Mouse (Mus musculus) kidney, embryonic 16.5 days (tissue): Measurements from ENCODE around the gene Sbno1. TPM values are rescaled to one million over a fixed set of nuclear protein-coding genes. Genes with fewer than 3 reads are reported as not detected.

Experiments used
- ATAC-seq: fragments of 200-750 bp; cut with Nextera tagmentation; 2 replicates; pipeline ENCODE4 v1.8.0; 2017; ENCODE audit warnings: moderate TSS enrichment; ENCODE audit not compliant: low FRiP score, low TSS enrichment
- H3K27ac ChIP-seq: fragments of 300-500 bp; sonication (generic); 2 replicates; pipeline ENCODE4 v1.5.1; 2014; ENCODE audit warnings: low read length
- H3K27me3 ChIP-seq: fragments of 300-500 bp; sonication (generic); 2 replicates; pipeline ENCODE4 v1.6.1; 2014; ENCODE audit warnings: low read length, control low read depth, mixed read lengths; ENCODE audit not compliant: insufficient read depth
- H3K36me3 ChIP-seq: fragments of 300-500 bp; sonication (generic); 2 replicates; pipeline ENCODE4 v1.6.1; 2014; ENCODE audit warnings: low read length, control low read depth, mixed read lengths; ENCODE audit not compliant: insufficient read depth
- H3K4me1 ChIP-seq: fragments of 300-500 bp; sonication (generic); 2 replicates; pipeline ENCODE4 v1.6.1; 2014; ENCODE audit warnings: low read length, control low read depth, mixed read lengths; ENCODE audit not compliant: insufficient read depth
- H3K4me2 ChIP-seq: fragments of 300-500 bp; sonication (generic); replicated peaks from 2 replicates; pipeline ENCODE4 v1.6.1; 2014; ENCODE audit warnings: low read depth, low read length
- H3K4me3 ChIP-seq: fragments of 300-500 bp; sonication (generic); 2 replicates; pipeline ENCODE4 v1.5.1; 2014; ENCODE audit warnings: mild to moderate bottlenecking, low read length
- H3K9ac ChIP-seq: fragments of 300-500 bp; sonication (generic); replicated peaks from 2 replicates; pipeline ENCODE4 v1.6.1; 2014; ENCODE audit warnings: low read length
- H3K9me3 ChIP-seq: fragments of 300-500 bp; sonication (generic); 2 replicates; pipeline ENCODE4 v1.6.1; 2016; ENCODE audit warnings: low read length, control low read depth
- WGBS: fragments of 180-500 bp; shearing (Covaris S2); extraction: QIAGEN DNeasy Blood & Tissue Kit; methylation state at CpG from one replicate; pipeline ENCODE4 v1.1.7; 2014; 5-methylcytosine and 5-hydroxymethylcytosine counted together
- polyA plus RNA-seq: library from polyadenylated mRNA; unstranded; fragments of >200 nt; fragmentation: Nextera tagmentation; extraction: Ambion mirVana; gene quantifications from 2 replicates; pipeline ENCODE4 v1.2.1, GENCODE M21; 2015

Sbno1 gene
- polyA plus RNA-seq, 1 experiment from 2014 or later = 72.7 TPM

DNA sequence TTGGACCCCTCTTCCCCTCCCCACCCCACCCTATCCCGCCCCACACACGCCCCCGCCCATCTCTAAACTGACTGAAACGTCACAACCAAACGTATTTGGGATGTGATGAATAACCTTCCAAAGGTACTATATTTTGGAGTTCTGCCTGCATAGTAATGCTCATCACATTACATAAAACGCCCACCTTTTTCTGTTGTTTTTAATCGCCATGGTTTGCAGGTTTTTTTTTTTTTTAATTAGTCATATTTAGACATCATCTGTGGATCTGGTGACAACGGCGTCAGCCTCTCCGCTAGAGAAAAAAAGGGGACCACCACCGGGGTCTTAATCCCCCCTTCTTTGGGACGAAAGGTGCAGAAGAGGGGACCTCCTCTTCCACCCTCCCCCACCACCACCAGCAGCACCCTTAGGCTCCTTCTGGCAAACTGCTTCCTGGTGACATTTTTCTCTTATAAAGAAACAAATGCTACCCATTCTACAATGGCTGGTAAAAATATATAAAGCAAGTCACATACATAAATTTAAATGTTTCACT is 70.3 kb downstream of the Sbno1 start:
- H3K4me2 ChIP-seq = peak overlapping the region; percentile 98
- no peak overlapping the region for H3K27ac ChIP-seq
- no peaks in the 10 kb centered on the region for H3K9me3 ChIP-seq
- 3% methylated on average over 12 of the region's 12 CpGs for WGBS
- peak overlapping the region; percentile 71 for H3K4me3 ChIP-seq
- peaks cover 22% of the 10 kb centered on the region for H3K4me1 ChIP-seq
- no peak for ATAC-seq
- peak overlapping the region; percentile 50 for H3K9ac ChIP-seq
- no peaks in the 10 kb centered on the region for H3K36me3 ChIP-seq
- no peaks in the 10 kb centered on the region for H3K27me3 ChIP-seq

- 0 out of 2 replicates have a peak, but pooled peaks cover 1% of the 10 kb centered on the region for H3K36me3 ChIP-seq
- peak overlapping the region; percentile 98 for H3K4me2 ChIP-seq
- H3K9ac ChIP-seq = peak overlapping the region; percentile 100
- H3K4me1 ChIP-seq = peaks cover 25% of the 10 kb centered on the region
- under 1% methylated on average over 36 of the region's 60 CpGs for WGBS
- H3K27ac ChIP-seq = peak overlapping the region; percentile 98
- H3K4me3 ChIP-seq = peak overlapping the region; percentile 71
- ATAC-seq = peak; percentile 43
- H3K9me3 ChIP-seq = no peaks in the 10 kb centered on the region
- H3K27me3 ChIP-seq = no peaks in the 10 kb centered on the region
Observed at GRCm38 (mm10) chr5:124354574-124355424, 71.0 kb downstream of the Sbno1 start.

GRCm38 (mm10) chr5:124353726-124354547 is 71.9 kb downstream of the Sbno1 start:
- H3K4me3 ChIP-seq = peak overlapping the region; percentile 71
- H3K9me3 ChIP-seq = no peaks in the 10 kb centered on the region
- no peaks in the 10 kb centered on the region for H3K27me3 ChIP-seq
- H3K4me2 ChIP-seq = peak overlapping the region; percentile 98
- peak; percentile 37; the same call in 1 of the 2 replicates for ATAC-seq
- H3K27ac ChIP-seq = peak overlapping the region; percentile 98
- H3K4me1 ChIP-seq = peaks cover 25% of the 10 kb centered on the region
- peak overlapping the region; percentile 100 for H3K9ac ChIP-seq
- WGBS = 0% methylated on average over 49 of the region's 132 CpGs
- peaks cover 10% of the 10 kb centered on the region for H3K36me3 ChIP-seq

DNA sequence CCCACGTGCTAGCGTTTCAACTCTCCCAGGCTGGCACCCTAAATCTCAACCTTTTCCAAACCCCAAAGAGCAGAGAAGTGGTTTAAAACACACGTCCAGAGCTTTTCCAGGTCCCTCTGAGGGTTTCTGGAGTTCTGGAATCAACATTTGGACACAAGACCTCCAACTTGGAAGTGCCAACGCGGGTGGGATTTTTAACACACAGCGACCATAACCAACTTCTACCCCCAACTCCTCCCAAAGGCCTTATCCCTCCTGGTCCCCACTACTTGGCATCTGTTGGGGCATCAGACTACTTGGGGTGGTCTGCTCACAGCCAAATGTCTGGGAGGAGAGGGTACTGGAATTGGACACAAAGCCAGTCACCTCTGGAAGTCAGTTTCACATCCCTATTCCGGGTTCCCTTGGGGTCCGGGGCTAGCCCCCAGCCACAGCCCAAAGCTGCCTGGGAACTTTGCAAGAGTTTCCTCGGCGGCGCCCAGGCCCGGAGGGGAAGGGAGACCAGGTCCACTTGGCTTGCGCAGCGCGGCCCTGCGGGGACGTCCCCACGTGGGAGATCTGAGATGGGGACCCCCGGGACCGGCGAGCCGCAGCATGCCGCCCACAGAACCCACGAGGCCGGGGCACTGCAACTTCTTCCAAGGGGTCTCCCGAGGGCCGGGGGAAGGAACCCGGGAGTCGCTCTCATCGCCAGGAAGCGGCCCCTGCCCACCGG is 72.6 kb downstream of the Sbno1 start:
- peak overlapping the region; percentile 98 for H3K4me2 ChIP-seq
- H3K27me3 ChIP-seq = no peaks in the 10 kb centered on the region
- H3K4me3 ChIP-seq = peak overlapping the region; percentile 71
- WGBS = under 1% methylated on average over 32 of the region's 32 CpGs
- peaks cover 15% of the 10 kb centered on the region for H3K36me3 ChIP-seq
- peak overlapping the region; percentile 100 for H3K9ac ChIP-seq
- peak overlapping the region; percentile 98 for H3K27ac ChIP-seq
- no peaks in the 10 kb centered on the region for H3K9me3 ChIP-seq
- no peak for ATAC-seq
- H3K4me1 ChIP-seq = peaks cover 25% of the 10 kb centered on the region

DNA sequence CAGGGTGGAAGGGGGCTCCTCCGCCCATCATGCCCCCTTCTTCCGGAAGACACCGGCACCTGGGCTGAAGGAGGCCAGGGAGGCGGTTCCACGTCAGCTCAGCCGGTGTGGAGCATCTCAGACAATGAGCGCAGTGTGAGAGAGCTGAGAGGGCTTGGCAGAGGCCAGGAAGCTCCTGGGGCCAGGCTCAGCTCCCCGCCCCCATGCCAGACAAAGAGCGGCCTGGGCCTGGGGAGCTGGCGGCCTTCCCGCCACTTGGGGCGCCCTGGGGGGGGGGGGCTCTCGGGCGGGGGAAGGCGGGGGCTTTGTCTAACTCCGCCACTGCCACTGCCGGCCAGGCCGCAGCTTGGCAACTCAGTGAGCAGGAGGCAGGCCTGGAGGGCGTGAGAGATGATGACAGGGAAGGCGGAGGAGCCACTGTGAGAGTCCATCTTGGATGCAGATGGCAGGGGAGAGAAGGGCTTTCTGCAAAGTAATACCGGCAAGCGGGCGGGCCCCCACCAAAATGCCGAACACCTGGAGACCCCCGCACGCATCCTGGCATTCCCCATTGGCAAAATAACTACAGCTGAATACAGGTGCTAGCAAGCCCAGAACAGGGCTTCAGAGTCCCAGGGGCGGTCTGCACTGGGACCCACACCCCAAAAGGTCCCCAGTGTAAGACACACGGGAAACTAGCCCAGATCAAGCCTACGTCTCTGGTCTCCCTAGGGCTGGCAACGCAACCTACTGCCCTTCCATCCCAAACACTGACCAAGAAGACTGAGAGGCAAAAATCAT is 73.5 kb downstream of the Sbno1 start:
- ATAC-seq = peak; percentile 90
- Histone ChIP-seq H3K4me3 (peak overlapping the region; percentile 71), H3K36me3 (peaks cover 18% of the 10 kb centered on the region), H3K27ac (peak overlapping the region; percentile 98), H3K9ac (peak overlapping the region; percentile 100), H3K4me2 (peak overlapping the region; percentile 98), H3K4me1 (peaks cover 25% of the 10 kb centered on the region), H3K9me3 (no peaks in the 10 kb centered on the region), H3K27me3 (no peaks in the 10 kb centered on the region)
- under 1% methylated on average over 27 of the region's 30 CpGs for WGBS

GRCm38 (mm10) chr5:124351604-124352003 is 74.2 kb downstream of the Sbno1 start:
- peaks cover 22% of the 10 kb centered on the region for H3K36me3 ChIP-seq
- WGBS = 33% methylated on average over 3 of the region's 3 CpGs
- ATAC-seq = no peak

DNA sequence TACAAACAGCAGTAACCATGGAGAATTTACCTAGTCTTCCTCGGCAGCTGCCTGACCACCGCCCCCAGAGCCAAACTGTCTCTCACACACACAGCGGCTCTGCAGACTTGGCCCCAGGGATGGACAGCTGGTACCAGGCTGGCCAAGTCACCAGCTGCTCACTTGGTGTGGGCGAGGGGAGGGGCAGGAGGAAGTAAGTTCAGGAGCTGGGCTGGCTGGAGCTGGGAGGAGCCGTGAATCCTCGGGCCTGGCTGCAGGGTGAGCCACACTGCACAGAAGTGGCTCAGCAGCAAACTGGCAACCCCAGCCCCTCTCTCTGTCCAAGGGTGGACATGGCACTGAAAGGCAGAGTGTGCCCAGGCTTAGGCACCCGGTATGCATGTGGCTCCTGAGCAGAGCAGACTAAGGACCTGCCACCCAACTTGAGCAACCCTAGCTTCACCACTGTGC is 74.7 kb downstream of the Sbno1 start:
- H3K4me2 ChIP-seq = peak overlapping the region; percentile 98
- H3K9ac ChIP-seq = peak overlapping the region; percentile 100
- H3K27me3 ChIP-seq = no peaks in the 10 kb centered on the region
- WGBS = 10% methylated on average over 7 of the region's 7 CpGs
- peaks cover 27% of the 10 kb centered on the region for H3K36me3 ChIP-seq
- peak; percentile 52 for ATAC-seq
- peak overlapping the region; percentile 98 for H3K27ac ChIP-seq
- no peaks in the 10 kb centered on the region for H3K9me3 ChIP-seq
- H3K4me3 ChIP-seq = peak overlapping the region; percentile 71
- peaks cover 25% of the 10 kb centered on the region for H3K4me1 ChIP-seq

More at GRCm38 (mm10) chr5:124351604-124352003, 74.2 kb downstream of the Sbno1 start:
- H3K9me3 ChIP-seq = no peaks in the 10 kb centered on the region
- peaks cover 25% of the 10 kb centered on the region for H3K4me1 ChIP-seq
- H3K9ac ChIP-seq = peak overlapping the region; percentile 100
- H3K4me3 ChIP-seq = peak overlapping the region; percentile 71
- no peaks in the 10 kb centered on the region for H3K27me3 ChIP-seq
- H3K4me2 ChIP-seq = peak overlapping the region; percentile 98
- H3K27ac ChIP-seq = peak overlapping the region; percentile 98

- Histone ChIP-seq H3K9ac (no peak overlapping the region), H3K9me3 (no peaks in the 10 kb centered on the region), H3K36me3 (peaks cover 29% of the 10 kb centered on the region), H3K4me2 (no peak overlapping the region), H3K4me1 (peaks cover 22% of the 10 kb centered on the region), H3K4me3 (no peak overlapping the region), H3K27me3 (no peaks in the 10 kb centered on the region), H3K27ac (0 out of 2 replicates have a peak overlapping the region, but pooled peaks have one; percentile 98)
- 81% methylated on average over 2 of the region's 2 CpGs for whole genome bisulfite sequencing
- no peak for ATAC-seq
Observed at GRCm38 (mm10) chr5:124350350-124350749, 75.5 kb downstream of the Sbno1 start.
